Mouse (Mus musculus) mature B cell (primary cell): Measurements from ENCODE around the gene Prlh.

Experiments used
- in situ Hi-C: fragments of 300-500 bp; cut with MboI; formaldehyde crosslinking; loops from 2 replicates; pipeline ENCODE4 v1.14.3; 2019

The Prlh gene

DNA sequence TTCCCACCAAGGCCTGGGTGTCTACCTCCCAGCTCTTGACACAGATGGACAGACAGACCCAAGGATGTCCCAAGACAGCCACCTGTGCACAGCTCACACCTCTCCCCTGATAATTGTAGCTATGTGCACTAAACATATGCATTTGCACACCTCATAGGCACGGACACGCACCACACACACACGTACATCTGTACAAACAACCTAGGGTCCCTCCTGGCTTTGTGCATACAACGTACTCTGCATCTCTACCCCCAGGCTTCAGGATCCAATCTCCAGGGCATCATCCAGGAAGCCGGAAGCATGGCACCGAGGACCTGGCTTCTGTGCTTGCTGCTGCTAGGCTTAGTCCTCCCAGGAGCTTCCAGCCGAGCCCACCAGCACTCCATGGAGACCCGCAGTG lies at the start of gene Prlh:
TSS of gene Prlh (plus strand) at position 301 of the 400 bp plus-strand sequence.
- in situ Hi-C loops: no loop called here

DNA sequence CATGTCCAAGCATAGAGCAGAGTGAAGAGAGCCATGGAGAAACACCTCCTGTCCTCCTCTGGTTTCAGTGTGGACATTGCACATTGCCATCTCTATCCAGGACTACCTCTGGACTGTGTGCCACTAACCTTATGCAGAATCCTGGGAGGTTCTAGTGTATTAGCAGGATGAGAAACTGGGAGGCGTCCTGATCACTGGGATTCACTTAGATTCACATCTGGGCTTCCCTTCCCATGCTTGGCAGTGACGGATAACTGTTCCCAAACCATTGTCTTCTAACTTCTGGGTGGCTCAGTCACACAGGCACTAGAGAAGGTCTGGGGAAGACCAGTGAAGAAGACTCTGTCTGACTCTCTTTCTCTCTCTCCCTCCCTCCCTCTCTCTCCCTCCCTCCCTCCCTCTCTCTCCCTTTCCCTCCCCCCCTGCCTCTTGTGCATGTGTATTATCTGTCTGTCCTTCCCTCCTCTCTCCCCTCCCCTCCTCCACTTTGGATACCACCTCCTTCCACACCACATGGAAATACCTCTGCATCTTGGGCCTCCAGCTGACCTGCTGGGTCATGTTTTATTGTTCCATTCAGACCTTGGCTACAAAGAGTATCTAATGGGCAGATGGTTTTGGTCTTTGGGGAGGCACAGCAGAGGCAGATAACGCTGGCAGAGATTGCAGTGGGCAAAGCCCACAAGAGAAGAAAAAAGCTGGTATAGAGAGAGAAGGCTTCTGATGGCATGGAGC lies 49.5 kb upstream of the Prlh start:
- in situ Hi-C loops: no loop called here

DNA sequence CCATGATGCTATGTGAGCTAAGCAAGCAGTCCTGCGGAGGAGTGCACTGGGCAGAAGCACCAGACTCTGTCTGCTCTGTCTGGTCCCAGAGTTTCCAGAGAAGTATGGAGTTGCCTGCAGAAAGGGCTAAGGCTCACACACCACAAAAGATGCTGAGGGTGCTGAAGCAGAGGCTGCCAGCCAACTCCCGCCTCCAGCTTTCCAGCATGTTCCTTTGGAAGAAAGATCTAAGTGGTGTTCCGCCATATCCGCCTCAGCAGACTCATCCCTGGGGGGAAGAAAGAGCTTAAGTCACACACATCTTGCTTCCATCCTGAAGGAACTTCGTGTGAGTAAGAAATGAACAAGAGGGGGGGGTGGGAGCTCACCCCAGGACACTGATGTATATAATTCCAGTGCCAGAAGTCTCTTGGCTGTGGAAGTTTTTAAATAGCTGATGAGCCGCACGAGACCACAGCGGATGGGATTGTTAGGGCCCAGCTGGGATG lies 48.9 kb upstream of the Prlh start:
- in situ Hi-C loops: no loop called here

DNA sequence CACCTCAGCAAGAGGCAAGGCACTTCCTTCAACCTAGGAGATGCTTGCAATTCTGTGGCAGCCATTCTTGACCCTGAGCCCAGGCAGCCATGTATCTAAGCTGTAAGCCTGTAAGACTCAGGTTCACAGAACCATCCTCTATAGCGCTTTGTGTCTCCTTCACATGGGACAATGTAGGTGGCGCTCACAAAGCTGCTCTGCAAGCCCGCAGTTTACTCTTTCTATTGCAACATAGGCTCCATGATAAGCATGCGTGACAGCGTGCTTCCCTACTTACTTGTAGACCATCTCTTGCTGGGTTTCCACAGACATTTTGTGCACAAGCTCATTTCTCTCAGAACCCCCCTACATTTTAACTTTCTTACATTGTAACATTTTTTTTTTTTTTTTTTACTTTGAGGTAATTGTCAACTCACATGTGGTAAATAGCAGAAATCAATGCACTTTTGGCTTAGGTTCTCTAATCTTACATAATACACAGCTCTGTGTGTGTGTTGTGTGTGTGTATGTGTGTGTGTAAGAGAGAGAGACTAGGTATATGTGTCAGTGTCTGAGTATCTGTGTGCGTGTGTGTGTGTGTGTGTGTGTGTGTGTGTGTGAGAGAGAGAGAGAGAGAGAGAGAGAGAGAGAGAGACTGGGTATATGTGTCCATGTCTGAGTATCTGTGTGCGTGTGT lies 48.0 kb upstream of the Prlh start:
- in situ Hi-C loops: no loop called here

DNA sequence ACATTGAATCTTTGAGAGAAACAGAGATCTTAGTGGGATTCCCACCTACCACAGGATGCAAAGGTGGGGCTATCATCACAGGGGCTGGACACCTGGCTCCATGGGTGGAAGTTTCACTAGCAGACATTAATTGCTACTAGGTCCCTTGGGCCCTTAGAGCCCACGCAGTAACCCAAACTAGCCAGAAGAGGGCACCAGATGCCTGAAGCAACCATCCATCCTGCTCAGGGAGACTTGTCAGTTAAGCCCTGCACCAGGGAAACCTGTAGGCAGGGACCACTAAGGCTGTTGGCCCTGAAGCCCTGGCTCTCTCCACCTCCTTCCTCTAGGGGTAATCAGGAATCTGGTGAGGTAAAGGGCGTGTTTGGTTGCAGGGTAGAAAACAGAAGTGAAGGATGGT lies 46.6 kb upstream of the Prlh start:
- in situ Hi-C loops: no loop called here

DNA sequence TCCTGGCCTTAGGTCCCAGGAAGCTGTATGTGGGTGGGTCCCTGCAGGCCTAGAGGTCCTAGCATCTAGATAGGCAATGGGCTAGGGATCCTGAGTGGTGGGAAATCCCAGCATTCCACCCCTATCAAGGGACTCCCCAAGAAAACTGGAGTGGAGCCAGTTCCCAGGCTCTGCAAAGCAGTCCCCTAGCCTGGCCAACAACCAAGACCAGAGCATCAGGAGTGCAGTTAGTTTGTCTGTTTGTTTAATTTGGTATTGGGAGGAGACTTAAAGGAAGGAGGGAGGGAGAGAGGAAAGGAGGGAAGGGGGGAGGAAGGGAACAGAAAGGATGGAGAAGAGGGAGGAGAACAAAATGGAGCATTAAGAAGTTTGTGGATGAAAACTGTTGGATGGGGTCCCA lies 43.7 kb upstream of the Prlh start:
- in situ Hi-C loops: no loop called here

DNA sequence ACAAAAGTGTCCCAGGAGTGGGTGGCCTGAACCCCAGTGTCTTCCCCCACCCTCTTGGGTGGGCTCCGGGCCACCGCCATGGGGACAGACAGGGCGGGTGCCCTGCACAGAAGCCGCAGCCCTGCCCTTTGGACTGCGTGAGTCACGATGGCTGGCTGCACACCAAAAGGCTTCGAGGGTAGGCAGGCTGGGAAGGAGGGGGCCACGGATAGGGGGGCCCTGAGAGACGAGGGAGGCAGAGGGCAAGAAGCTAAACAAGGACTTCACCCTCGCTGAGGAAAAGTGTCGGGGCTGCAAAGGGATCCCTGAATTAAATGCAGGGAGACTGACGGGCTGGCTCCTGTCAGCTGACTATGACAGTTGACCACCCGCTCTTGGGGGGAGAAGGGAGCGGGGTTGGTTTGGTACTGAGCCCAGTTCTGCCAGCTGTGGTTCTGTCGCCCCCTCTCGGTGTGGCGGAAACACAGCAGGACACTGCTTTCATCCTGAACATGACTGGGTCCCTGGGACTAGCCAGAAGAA lies 43.2 kb upstream of the Prlh start:
- in situ Hi-C loops: no loop called here

DNA sequence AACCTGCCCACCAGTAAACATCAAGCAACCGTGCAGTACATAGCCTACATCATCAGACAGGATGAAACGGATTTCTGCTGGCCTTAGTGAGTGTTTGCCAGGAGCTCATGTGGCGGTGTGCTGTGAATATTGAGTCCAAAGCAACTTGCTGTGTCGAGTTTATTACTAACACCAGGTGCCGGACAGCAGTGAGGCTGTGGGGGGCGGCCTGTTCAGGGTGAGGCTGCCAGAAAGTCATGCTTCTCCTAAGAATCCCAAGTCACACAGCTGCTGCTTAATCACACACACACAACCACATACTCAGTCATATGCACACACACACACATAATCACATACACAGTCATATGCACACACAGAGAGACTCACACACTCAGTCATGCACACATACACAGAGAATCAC lies 39.7 kb upstream of the Prlh start:
- in situ Hi-C loops: no loop called here

DNA sequence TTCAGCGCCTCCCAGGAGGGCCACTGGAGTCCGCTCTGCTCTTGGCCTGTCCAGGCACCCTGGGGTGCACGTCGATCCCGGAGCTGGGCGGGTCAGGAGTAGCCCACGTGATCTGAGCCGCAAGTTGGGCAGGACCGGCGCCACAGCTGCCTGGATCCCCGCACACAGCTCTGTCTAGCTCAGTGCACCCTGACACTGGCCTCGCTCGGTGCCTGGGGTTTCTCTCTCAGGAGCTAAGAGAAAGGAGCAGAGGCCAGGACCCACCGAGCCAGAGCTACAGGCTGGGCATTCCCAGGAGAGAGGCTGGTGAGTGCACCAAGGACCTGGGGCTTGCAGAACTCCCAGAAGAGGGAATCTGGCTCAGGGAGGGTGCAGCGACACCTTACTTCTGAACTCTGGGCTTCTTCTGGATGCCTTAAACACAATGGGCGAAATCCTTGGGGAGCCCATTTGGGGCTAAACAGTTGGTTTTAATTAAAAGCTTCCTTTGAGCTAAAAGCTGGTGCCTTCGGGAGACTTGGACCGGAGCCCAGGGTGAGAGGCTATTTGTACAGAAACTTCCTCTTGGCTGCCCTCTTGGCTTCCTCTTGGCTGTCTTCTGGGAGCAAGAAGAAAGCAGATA lies 37.8 kb upstream of the Prlh start, which contains the start of gene Mlph:
TSS of gene Mlph (plus strand) at position 138 of the 622 bp plus-strand sequence.
- in situ Hi-C loops: no loop called here

DNA sequence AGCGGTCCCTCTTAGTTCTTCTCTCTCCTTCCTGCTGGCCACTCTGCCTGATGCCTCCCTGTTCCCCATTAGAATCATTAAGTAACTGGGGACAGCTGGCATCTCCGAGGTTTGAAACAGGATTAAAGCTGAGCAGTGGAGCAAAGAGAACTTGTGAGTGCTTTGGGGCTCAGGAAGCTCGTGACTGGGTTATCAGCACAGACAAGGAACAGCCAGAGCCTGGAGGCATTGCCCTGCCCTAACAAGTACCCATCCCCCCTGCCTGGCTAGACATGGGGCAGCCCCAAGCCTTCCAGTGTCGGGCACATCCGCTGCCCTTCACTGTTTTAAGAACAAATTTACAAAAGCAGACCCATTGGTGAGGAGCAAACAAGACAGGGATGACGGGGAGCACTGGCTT lies 35.4 kb upstream of the Prlh start:
- in situ Hi-C loops: no loop called here

DNA sequence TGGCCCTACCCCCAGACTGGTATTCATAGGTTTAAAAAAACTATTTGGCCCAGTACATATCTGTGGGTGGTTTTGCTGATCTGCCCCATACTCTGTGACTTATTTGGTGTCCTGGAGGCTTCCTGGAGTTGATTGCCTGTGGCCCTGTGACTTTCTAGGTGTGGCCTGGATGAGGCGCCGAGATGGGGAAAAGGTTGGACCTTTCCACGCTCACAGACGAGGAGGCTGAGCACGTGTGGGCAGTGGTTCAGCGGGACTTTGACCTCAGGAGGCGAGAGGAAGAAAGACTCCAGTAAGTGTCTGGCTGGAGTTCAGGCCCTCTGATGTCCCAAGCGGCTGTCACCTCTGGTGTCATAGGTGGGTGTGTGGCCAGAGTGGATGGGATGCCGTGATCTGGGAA lies 31.2 kb upstream of the Prlh start:
- in situ Hi-C loops: no loop called here

DNA sequence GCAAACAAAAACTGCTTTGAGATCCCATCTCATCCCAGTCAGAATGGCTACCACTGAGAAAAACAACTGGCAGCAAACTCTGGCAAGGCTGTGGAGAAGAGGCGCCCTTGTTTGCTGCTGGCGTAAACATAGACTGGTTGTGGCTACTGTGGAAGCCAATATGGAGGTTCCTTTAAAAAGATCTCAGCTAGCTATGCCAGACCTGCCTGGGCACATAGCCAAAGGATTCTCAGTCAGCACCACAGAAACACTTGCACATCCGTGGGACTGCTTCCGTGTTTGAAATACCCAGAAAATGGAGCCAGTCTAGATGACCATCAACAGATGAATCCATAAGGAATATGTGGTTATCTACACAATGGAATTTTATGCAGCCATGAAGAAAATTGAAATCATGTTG lies 26.9 kb upstream of the Prlh start:
- in situ Hi-C loops: no loop called here

DNA sequence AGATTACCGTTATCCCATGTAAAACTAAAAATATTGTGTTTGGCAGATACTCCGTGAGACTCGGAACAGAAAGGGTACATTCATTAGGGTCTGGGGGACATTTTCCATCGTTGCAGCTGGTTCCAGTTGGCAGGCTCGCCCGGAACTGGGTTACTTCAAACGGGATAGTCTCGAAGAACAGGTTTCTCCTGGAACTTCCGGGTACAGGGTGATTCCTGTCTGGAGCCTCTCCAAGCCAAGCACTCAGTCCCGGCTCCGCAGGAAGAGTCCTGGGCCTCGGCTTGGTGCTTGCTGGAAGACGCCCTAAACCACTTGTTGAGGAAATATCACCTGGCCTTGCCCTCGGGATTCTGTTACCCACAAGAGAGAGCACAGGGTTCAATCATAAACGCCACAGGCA lies 25.6 kb upstream of the Prlh start:
- in situ Hi-C loops: no loop called here

DNA sequence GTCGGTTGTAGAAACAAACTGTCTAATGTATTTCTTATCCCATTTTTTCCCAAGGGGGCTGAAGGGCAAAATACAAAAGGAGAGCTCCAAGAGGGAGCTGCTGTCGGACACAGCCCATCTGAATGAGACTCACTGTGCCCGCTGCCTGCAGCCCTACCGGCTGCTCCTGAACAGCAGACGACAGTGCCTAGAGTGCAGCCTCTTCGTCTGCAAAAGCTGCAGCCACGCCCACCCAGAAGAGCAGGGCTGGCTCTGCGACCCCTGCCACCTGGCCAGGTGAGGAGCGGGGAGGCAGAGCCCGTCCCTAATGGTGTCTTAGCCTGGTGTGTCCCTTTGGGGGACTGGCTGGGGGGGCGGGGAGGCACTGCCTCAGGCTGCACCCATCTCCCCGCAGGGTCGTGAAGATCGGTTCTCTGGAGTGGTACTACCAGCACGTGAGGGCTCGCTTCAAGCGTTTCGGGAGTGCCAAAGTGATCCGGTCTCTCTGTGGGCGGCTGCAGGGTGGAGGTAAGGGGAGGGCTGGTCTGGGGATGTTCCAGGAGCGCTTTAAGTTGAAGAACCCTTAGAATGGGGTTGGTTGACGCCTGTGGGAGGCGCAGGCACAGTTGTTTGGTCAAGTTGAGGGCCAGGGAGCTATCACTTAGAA lies 24.9 kb upstream of the Prlh start:
- in situ Hi-C loops: no loop called here

DNA sequence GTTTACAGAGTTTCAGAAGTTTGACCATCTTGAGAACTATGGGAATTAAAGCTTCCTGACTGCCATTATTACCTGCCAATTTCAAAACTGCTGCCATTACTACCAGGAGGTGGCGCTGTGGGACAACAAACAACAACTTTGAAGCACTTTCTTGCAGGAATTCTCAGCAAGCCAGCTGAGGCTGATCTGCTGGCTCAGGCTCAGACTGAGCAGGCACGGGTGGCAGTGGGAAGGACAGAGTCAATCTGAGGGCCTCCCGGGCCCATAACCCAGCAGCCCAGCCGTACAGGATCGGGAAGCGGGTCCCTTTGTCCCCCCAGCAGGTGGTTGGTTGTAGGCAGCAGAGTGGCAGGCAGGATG lies 24.4 kb upstream of the Prlh start:
- in situ Hi-C loops: no loop called here

DNA sequence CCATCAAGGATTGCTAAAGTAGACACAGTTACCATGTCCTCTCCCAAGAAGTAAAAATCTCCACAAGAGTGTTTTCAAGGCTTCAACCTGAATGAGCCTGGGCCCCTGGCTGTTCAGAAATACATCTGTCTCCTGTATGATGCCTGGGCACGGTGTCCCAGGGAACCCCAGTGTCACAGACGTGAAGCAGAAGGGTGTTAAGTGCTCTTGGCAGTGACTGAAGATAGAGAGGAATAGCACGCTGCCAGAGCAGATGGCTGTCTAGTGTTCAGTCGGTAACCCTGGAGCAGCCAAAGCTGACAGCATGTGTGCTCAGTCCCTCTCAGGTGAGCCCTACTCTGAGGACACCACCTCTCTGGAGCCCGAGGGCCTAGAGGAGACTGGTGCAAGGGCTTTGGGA lies 19.9 kb upstream of the Prlh start:
- in situ Hi-C loops: no loop called here

DNA sequence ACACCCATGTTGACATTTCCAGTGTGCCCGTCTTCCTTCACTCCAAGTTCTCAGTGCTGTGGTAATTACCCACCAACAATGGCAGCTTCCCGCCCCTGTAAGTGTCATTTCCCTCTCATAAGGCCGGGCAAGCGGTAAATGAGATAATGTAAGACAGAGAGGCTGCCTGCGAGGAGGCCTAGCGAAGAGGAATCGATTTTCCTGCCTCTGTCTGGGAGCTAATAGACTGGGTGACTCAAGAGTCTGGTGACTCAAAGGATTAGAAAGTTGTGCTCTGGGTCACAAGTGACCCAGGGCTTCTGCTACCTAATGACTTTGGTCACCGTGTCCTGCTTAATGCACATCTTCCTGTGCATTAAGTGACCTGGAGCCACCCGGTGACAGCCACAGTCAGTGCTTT lies 15.9 kb upstream of the Prlh start:
- in situ Hi-C loops: no loop called here

DNA sequence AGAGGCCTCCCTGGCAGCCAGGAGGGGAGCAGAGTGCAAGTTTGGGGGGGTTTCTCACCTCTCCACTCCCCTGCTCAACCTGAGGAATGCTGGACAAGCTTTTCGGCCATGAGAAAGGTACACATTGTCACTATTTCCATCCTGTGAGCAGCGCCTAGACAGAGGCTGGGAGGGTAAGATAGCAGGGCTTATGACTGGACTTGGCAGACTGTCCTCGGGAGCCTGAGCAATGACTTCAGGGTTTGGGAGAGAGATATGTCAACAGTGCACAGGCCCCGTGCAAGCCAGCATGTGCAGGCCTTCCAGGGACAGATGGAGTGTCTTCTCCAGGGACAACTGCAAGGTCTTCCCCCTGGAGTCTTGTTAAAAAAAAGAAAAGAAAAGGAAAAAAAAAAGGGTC lies 12.9 kb upstream of the Prlh start:
- in situ Hi-C loops: no loop called here

DNA sequence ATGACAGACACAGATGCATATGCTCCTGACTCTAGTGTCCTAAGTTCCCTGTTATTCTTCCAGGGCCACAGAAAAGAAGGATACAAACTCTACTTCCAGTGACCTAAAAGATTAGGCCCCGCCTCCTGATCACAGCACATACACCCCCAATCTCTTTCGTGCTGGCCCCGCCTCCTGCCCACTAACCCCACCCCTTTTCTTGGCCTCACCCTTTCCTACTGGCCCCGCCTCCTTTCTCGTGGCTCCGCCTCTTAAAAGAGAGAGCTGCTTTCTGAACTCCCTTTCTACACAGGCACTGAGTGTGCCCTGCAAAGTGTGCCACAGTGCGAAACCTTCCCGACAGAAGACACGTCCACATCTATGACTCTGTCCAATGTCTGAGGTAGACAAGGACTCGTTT lies 7.7 kb upstream of the Prlh start:
- in situ Hi-C loops: no loop called here

DNA sequence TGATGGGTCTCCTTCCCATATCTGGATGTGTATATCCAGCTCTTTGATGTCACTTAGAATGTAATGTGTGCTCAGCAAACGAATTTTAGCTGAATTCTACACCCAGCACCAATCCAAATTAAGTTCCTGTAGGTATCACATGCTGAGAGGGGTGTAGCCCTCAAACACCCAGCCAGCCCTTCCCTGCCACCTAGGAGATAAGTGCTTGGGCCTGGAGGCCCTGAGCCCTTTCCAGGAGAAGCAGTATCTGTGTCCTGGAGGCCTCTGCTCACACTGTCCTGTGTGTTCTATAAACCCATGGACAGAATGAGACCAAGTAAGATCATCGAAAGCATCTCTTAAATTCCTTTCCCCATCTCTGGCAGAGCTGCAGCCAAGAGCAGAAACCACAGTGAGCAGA lies 5.7 kb upstream of the Prlh start:
- in situ Hi-C loops: no loop called here

DNA sequence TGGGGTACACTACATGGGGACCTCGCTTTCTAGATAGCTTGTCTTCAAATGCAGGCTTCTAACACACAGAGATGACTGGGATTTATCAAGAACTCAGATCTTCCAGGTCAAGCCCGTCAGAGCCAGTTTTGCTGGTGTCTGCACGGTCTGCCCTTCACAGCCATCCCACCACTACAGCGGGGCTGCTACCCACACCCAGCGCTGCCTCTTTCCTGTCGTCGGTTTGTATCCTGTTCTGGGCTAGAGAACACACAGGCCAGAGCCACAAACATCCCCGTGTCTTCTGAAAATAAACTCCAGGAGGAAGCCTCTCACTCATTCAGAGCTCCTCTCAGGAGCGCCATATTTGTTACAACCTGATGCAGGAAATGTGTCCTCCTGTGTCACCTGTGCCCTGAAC lies 3.6 kb upstream of the Prlh start:
- in situ Hi-C loops: no loop called here

DNA sequence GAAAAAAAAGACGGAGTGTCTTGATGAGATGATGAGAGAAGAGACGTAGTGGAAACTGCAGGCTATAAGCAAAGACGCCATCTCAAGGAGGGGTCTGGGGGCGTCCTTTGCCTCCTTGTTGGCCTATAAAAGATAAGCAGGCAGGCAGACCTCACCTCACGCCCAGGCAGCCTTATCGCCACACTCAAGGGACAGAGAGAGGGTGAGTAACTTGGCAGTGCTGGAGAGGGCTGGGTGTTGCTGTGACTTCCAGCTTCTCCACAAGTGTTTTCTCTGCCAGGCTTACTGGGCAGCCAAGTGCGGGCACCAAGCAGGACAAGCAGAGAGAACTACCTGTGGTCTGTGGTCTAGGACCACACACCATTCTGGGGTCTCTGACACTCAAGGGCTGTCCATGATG lies 1.2 kb upstream of the Prlh start:
- in situ Hi-C loops: no loop called here

DNA sequence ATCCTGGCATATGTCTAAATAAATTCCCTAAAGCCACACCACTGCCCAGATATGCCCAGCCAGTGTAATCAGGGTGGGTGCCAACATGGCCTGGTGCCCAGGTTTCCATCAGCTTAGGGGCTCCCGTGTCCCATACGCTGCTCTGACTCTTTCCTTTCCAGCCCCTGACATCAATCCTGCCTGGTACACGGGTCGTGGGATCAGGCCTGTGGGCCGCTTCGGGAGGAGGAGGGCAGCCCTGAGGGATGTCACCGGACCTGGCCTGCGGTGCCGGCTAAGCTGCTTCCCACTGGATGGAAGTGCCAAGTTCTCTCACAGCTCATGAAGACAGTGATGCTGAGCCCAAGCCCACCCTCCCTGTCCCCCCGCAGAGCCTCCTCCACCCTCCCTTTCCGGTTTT lies 780 bp downstream of the Prlh start:
- in situ Hi-C loops: no loop called here
